Mouse (Mus musculus) adrenal gland, adult (tissue): Measurements from ENCODE around the gene Nucb1.
"Not testable (repeated sequence)": the region's sequence is repeated elsewhere in the genome, so short reads cannot be mapped to it uniquely, and the experiment has no call there.

Experiments used
- DNase-seq, 2 experiments: peaks; one replicate each; pipeline ENCODE4 v3.0.0; 2022 to 2023; ENCODE audit warnings: low spot score in 1 of 2; ENCODE audit not compliant: inconsistent age in 2 of 2

Gene Nucb1

DNA sequence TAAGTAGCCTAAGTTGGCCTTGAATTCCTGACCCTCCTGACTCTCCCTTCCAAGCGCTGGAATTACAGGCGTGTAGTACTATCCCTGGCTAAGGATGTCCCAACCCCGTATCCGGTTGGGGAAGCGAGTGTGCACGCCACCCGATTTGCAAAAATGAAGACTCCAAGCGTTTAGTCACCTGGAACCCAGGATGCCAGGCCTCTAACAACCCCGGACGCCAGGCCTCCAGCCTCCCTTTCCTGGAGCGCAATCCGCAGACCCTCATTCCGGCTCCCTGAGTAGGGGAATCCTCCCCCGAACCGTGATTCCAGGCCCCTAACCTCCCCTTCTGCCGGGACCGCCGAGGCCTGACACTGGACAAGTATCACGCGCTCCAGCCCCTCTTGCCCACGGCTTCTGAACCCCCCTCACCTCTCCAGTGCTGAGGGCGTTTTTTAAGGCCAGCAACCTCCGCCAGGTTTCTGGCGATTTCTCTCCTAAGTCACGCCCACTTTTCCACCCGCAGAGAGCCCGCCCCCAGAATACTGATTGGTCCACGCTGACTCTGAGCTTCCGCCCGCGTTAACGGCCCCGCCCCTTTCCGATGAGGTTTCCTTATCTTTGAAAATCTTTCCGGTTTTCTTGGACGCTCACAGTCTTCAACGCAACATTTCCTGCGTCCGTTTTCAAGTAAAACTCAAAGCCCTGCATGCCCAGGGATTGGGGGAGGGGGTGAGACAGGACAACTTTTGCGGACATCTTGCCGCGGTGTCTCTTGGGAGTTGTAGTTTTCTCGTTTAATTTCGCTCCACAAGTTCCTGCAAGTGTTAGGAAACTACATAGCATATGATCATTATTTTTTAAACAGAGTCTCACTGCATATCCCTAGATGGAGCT is at the start of gene Nucb1:
Nucb1 (minus strand) TSS at position 495 of the 876 bp plus-strand sequence.
- DNase-seq = peak; percentile 94 to 99

DNA sequence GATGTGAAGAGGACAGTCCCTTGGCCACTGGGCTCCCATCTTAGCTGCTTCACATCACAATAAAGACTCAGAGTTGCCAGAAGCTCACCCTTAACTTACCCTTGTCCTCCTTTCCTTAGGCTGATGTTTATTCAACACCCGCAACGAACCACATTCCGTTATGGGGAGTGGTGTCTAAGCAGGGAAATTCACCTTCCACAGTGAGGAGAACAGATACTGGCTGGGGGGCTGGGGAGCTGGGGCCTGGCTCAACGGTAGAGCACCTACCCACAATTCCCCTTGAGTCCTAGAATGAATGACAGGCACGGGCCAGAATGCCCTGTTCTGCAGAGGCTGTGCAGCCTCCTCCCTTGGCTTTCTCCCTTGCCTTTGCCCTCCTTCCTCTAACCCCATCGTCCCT is 48.7 kb upstream of the Nucb1 start:
- DNase-seq = no peak

DNA sequence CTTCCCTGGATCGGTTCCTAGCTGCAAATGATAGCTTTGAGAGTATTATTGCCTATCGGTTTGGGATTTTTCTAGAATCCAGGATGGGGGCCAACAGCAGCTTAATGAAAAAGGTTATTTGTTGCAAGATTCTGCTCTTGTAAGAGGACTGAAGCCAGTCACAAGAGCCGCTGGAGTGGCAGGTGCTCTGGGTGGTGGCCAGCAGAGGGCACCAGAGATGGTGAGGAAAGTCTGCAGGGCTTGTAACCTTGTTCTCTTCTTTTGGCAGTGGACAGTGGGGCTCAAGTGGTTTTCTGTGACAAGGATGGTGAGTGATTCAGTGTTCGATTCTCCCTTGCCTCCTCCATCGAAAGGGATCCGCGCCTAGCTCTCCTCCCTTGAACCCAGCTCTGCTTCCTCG is 45.6 kb upstream of the Nucb1 start:
- peak; percentile 82 to 93 for DNase-seq

DNA sequence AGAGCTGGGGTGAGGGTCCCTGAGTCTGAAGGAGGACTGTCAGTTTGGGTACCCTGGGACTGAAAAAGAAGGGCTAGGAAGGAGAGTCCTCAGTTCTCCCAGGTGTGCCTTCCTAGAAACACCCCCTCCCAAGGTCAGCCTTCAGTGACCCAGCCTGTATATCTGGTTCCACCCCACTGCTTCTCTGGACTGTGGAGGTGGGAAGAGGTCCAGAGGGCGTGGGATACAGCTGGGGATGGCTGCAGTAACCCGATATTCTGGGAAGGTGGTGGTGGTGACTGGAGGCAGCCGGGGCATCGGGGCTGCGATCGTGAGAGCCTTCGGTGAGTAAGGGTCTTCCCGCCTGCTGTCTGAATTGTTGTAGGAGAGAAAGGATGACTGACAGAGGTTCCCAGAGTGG is 44.5 kb upstream of the Nucb1 start, which contains the start of gene Hsd17b14:
Hsd17b14 (plus strand) TSS at position 150 of the 400 bp plus-strand sequence.
- DNase-seq = no peak

DNA sequence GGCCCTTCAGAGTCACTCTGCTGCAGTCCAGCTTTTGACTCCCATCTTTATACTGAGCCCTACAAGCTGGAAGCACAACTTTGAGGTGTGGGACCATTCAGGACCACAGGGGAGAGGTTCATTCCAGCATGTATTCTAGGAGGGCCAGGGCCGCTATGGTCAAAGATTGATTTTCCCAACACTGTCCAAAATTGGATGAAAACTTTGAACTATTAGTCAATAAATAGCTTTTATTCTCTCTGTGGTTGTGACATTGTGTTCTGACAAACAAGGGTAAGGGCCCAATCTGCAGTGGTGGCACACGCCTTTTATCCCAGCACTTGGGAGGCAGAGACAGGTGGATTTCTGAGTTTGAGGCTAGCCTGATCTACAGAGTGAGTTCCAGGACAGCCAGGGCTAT is 43.8 kb upstream of the Nucb1 start:
- no peak for DNase-seq

DNA sequence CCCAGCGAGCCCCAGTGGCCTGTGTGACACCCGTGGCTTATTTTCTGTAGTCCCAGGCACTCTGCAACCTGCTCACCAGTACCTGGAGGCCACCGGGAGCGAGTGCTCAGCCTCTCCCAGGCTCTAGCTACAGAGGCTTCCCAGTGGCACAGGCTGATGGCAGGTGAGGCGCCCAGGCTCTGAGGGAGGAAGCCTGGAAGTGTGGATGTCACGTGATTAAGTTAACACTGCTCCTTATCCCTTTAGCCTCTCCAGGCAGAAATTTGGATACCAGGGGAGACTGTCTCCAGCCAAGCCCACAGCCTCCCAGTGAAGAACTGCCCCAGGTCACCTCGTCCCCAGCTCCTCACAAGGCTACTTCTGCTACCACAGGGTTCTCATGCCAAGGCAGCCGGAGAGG is 43.3 kb upstream of the Nucb1 start:
- no peak for DNase-seq

DNA sequence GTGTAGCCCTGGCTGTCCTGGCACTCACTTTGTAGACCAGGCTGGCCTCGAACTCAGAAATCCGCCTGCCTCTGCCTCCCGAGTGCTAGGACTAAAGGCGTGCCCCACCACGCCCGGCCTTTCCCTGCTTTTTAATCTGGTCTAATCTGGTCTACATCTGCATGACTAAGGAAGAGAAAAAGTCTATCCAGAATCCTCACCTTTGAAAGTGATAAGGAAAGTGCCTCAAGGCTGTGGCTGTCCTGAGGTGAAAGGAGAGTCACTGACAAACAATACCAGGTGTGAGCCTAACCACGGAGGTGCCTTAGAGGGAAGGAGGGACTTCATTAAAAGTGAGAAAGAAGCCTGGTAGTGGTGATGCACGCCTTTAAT is 41.3 kb upstream of the Nucb1 start:
- DNase-seq = no peak

DNA sequence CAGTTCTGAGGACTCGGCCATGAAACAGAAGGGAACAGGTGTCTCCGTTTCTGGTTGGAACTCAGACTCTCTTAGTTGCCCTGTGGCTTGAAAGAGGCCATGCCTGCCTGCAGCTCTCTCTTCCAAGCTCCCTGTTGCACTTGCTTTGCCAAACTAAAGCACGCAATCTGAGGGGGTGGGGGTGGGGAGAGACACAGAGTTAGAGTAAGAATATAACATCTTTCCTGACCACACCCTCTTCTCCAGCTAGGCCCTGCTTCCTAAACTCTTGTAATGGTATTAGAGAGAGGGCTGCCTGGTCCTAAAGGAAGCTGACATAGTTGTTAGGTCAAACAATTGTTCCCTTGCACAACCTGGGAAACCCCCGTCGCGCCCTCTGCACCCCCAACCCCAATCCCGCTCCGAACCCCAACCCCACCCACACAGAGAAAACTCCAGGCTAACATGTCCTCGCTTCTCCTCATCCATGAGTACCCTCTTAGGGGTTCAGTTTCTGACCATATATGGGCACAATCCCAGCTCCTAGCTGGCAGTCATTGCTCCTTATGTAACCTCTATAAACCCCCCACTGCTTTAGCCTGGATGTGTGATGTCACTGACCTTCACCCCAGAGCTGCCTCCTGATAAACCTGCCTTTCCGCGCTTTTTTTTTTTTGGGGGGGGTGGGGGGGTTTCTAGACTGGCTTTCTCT is 40.8 kb upstream of the Nucb1 start:
- DNase-seq = no peak

DNA sequence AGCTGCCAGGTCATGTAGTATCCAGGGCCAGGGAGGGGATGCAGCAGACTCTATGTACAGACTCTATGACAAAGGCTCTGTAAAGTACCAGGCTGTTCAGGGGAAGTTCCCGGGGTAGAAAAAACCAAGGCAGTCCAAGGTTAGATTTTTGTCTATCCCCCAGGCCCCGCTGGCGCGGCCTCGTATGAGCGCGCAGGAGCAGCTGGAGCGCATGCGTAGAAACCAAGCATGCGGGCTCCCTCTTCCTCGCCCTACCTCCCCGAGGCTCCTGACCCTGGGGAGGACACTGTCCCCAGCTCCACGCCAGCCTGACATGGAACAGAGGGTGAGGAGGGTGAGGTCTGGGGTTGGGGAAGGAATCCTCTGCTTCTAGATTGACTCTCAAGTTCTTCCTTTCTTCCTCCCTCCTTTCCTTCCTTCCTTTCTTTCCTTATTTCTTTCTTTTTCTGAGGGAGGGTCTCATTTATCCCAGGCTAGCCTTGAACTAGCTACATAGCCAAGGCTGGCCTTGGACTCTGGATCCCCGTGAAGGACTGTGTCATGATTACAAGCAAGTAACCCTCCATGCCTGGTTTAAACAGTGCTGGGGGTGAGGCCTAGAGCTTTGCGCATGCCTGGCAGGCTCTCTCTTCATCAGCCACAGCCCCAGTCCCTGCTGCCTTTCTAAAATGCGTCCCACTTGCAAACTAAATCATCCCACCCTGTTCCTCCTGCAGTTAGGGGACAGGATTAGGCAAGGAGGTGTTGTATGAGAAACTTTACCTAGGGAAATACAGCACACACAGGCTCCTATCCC is 39.6 kb upstream of the Nucb1 start:
- peak in 1 of 2 experiments; percentile 63 for DNase-seq

DNA sequence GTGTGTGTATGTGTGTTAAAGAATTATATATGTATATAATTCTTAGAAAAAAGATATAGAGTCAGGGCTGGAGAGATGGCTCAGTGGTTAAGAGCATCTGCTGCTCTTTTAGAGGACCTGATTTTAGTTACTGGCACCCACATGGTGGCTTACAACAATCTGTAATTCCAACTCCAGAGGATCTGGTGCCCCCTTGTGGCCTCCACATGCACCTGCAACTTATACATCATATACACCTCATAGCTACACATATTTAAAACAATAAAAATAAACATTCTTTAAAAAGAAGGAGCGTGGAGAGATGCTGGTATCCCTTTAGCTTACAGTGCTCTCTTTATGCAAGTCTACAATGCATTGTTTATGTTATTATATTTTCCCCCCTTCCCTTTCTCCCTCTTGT is 34.3 kb upstream of the Nucb1 start:
- no peak for DNase-seq

DNA sequence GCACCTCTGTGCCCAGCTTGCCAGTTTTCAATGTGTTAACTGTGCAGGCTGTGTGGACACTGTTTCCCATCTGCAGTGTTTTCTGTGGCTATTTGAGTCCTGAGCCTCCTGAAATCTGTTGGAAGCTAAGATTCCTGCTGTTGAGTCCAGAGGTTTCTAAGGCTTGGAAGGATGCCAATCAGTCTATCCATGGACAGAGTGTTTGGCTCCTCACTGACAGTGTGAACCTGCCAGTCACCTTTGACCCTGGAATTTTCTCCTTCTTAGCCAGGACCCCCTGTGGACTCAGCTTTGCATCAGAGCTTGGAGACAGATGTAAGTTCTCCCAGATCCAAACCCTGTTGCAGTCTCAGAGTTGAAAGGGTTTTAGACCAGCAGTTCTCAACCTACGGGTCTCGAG is 30.0 kb upstream of the Nucb1 start:
- DNase-seq = no peak

DNA sequence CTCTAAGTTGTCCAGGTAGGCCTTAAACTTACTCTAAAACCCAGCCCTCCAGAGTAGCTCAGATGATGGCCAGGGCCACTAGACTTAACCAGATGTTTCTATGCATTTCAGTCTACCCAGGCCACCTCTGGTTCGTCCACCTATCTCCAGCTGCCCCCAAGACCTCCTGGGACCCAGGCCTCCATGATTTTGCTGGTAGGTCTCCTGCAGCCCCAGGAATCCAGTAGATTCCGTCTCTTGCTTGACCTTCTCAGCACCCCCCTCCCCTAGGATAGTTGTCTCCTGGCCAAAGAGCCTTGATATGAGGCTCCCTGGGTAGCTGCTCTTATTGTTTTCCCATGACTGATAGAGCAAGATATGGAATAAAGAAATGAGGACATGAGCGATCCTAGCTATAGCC is 28.9 kb upstream of the Nucb1 start:
- no peak for DNase-seq

DNA sequence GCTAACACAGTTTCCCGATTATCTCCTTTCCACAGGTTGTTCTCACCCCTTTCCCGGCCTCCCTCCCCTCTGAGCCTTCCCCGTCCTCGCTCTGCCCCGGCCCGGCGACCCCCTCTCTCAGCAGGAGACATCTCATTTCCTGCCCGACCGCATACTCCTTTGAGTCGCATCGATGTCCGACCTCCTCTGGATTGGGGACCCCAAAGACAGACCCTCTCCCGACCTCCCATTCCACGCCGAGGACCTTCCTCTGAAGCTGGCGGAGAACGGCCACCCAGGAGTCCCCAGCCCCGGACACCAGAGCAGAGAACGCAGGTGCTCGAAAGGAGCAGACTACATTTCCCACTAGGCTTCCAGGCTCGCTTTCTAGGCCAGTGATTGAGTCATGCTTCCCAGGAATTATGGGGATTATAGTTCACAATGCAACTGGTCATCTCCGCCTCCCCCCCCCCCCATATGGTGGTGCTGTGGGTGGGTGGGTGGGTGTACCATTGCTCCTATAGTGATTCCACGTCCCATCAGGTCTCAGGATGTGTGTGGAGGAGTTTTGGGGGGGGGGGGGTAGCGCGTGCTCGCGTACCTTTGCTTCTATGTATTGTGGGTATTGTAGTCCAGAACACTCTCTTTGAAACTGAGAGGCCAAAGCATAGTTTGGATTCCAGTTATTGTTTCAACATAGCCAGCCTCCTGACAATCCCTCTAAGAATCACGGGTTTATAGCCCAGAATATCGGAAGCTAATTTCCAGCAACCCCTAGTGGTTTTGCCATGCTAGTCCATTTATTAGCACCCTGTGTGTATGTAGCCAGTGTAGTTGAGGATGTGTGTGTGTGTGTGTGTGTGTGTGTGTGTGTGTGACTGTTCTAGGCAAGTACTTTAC is 28.2 kb upstream of the Nucb1 start:
- peak; percentile 59 to 87 for DNase-seq

DNA sequence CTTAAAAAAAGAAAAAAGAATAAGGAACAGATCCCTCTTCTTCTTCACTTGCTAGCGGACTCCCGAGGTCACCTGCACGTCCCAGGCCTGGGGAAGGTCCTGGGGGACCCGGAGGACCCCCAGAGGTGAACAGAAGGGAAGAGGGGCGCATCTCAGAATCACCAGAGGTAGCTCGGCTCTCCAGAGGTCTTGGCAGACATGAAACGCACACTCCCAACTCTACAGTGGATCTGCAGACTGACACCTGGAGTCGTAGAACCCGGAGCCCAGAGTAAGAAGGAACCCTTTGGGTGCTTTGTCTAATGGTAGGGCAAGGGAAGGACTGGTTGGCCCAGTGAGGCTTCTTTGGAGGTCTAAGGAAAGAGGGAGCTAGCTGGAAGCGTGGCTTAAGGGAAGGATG is 27.4 kb upstream of the Nucb1 start:
- no peak for DNase-seq

DNA sequence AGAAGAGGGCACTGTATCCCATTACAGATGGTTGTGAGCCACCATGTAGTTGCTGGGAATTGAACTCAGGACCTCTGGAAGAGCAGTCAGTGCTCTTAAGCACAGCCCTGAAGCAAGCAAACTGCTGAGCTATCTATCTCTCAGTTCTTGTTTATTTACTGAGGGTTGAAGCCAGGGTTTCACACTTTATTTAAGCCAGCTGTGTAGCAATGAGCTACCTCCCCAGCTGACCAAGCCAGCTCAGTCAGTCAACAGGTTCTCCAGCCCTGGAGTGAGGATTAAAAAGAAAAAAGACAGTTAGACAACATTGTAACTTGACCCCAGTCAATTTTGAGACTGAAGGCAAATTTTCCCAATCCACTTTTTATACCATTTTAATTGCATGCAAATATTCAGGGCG is 25.5 kb upstream of the Nucb1 start:
- no peak for DNase-seq

DNA sequence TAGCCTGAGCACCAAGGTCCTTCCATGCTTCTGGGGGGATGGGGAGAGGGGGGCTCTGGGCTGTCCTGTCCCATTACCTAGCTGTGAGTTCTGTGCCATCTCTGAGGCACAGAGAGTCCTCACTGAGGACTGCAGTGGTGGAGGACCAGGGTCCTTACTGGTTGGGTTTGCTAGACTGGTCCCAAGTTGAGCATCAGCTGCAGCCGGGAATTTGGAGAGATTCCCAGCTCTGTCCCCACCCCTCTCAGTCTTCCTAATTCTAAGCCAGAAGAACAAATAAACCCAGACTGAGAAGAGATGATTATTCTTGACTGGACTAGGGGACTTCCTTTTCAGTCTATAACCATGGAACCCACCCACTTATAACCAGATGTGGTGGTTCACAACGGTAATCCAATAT is 20.4 kb upstream of the Nucb1 start:
- no peak for DNase-seq

DNA sequence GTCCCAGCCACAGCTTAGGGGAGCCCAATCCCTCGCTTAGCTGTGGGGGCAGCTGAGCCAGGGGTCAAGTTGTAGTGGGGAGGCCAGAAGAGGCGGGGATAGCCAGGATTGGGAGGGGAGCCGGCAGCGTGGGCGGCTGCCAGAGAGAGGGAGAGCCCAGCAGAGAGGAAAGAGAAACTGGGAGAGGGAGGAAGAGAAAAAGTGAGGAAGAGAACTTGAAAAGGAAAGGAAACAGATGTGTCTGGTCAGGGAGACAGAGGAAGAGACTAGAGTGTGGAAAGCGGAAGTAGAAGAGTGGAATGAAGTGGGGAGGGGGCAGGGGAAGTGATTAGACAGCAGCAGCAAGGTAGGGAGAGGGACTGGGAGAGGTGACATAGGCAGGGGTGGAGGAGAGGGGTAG is 19.3 kb upstream of the Nucb1 start:
- DNase-seq = no peak

DNA sequence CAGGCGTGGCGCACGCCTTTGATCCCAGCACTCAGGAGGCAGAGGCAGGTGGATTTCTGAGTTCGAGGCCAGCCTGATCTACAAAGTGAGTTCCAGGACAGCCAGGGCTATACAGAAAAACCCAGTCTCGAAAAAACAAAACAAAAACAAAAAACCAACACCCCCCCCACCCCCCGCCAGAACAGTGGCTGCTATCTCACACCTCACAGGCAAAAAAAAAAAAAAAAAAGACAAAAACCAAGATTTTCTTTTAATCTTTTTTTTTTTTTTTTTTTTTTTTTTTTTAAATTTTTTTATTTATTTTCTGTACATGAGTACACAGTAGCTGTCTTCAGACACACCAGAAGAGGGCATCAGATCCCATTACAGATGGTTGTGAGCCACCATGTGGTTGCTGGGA is 17.0 kb upstream of the Nucb1 start:
- not testable (repeated sequence) for DNase-seq

DNA sequence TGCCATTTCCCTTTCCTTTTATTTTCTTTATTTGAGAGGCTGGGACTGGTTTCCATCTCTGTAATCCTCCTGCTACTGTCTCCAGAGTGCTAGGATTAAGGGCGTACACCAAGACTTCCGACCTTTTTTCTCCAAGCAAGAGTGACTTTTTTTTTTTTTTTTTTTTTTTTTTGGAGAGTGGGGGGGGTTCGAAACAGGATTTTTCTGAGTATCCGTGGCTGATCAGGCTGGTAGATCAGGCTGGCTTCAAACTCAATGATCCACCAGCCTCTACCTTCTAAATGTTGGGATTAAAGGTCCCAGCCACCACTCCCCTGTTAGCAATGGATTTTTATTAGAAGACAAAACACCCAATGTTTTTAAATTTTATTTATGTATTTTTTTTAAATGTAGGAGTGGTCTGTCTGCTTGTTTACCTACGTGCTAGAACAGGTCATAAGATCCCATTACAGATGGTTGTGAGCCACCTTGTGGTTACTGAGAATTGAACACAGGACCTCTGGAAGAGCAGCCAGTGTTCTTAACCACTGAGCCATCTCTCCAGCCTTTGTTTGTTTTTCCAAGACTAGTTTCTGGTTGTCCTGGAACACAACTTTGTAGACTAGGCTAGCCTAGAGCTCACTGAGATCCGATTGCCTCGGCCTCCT is 16.4 kb upstream of the Nucb1 start:
- peak in 1 of 2 experiments; percentile 75 for DNase-seq

DNA sequence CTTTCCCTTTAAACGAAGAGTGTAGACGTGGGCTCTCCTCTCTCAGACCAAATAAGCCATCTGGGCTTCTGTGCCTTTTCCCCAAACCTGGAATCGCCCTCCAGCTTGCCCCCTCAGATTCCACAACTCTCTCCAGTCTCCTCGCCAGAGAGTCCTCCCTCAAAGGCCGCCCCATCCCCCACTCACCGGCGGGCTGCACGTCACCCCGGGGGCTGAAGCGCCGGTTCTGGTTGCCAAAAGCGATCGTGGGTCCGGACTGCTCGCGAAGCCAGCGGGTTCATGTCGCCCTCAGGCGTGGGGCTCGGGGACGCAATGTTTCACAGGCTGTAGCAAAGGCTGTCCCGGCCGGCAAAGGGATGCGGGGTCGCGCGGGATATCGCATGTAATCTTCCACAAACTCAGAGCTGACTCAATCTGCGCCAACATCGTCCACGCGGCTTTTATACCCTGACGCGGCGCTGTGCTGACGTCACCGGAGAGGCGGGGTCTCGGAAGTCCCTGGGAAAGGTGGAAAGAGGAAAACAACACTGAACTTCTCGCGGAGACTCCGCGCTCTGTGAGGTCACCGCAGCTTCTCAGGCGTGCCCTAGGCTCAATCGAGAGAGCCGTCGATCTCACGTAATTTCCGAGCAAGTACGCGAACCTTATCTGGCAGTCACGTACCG is 15.7 kb upstream of the Nucb1 start, which contains the start of the genes Ppp1r15a and Plekha4:
Ppp1r15a (minus strand) TSS at position 460 of the 665 bp plus-strand sequence.
Plekha4 (plus strand) TSS at position 522 of the 665 bp plus-strand sequence.
- peak; percentile 96 to 100 for DNase-seq
